Mouse (Mus musculus) gastrocnemius, postnatal 25 days (tissue): ENCODE measurements at regions not wholly inside any gene's neighbourhood (a gene's known extent, or its start where the extent isn't known, plus 50 kb on each side); places are given as distances from the start of the nearest gene placed in this dataset.

Experiments
- DNase-seq: peaks from one replicate; pipeline ENCODE4 v3.0.0; 2022

DNA sequence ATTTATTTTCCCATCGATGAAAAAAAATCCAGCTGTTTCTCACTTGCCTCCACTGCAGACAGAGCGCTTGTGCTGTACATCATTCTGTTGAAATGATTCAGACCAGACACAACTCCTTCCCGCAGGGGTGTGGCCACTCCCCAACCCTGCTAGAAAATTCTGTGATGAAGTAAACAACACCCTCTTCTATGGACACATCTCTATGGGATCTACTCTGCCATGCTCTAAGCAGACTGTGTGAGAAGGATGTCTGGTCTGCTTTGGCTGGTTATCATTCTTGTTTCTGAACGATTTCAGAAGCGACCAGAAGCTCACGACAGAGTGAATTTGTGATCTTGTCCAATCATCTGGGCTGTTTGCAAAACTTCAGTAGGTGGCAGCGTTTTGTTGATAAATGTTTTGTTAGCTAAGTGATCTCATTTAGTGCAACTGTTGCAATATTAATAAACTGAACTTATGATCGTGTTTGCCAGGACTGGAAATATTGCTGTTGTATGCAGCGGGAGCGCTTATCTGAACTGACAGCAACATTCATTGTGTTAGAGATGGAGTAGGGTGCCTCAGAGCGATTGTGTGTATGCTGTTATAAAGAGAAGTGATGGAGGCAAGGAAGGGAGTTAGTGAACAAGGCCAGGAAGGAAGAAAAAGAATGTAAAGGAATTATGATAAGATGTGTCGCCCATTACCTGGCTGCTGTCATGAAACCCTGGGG is 605.2 kb upstream of the Nox3 start:
- DNase-seq: no peak

DNA sequence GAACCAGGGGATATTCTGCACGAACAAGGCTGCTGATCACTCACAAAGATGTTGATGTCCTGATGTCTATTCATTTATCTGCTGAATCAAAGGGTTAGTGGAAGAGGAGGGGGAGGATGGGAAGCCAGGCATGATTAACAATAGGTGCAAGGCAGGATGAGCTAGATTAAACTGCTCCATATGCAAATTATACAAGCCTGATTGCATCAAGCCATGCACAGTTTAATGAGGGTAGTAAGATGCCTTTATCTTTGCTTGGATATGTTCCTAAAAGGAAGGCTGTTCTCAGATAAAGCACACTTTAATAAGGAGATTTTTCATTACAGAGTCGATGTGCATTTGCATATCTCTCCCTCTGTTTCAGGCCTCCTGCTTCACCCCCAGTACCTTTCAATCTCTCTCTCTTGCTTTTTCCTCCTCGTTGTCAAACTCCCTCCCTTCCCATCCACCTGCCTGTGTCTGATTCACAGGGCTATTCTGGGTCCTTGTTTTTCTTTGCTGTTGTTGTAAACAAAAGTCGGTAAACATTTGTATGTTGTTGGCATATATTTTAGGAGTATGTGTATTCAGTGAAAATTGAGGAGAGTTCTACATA is 615.8 kb upstream of the Nox3 start:
- DNase-seq: no peak

DNA sequence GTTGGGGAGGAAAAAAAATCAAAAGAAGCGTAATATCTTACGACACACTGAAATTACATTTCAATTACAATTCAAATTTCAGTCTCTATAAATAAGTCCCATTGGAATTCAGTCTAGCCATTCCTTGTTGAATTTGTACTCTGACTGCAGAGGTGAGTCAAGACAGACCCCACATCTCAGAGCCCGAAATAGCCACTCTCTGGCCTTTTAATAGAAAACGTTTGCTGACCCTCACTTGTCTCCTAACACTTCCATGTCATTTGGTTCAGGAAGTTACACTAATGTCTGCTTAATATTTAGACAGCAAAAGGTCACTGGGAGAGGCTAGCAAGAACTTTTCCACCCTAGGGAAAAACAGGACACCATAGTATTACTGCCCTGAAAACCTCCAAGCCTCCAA is 623.1 kb upstream of the Nox3 start:
- no peak for DNase-seq

DNA sequence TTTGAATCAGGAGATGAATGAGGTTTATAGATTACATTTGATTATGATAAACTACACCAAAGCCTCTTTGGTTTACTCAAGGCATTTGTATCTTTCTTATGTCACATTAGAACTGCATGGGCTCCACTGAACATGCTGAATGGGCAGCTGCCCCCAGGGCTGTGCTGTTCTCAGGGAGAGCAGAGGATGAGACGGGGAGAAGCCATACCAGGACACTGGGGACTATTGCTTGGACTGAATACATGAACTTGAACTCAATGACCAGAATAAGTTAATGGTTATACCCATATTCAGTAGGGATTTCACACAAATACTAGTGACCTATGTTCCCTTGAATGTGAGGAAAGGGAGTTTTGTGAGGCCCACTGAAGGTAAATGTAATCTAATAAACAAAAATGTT is 632.7 kb upstream of the Nox3 start:
- no peak for DNase-seq

DNA sequence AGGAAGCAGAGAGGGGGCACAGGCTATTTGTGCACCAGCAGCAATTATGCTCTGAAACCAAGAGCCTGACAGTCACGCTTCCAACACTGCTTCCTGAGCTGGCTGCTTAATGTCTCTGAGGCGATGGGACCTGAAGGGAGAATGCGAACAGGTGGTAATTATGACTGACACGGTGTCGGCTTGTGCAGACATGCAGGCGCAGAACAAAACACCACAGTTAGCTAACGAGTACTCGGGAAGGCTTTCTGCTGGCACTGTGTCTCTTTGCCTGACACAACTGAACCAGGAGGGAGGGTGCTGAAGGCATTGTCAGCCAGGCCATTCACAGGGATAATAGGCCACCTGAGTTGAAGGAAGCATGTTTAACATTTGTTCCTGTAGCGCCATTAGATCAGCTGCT is 635.6 kb upstream of the Nox3 start:
- no peak for DNase-seq

DNA sequence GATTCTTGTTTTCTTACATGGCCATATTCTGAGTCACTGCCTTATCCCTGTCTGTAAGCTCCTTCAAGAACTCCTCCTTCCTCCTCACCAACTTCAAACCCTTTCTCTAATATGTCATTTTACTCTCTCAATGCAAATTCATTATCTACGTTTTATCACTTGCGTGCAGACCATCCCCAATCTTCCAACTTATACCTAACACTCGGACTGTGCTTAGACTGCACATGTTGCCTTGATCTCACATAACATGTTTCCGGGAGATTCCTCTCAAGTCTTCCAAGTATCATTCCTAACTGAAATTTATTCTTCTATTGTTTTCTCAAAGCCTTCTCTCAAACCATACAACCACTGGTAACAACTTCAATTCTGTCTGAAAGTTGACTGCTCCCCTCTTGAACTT is 637.0 kb upstream of the Nox3 start:
- DNase-seq: no peak

DNA sequence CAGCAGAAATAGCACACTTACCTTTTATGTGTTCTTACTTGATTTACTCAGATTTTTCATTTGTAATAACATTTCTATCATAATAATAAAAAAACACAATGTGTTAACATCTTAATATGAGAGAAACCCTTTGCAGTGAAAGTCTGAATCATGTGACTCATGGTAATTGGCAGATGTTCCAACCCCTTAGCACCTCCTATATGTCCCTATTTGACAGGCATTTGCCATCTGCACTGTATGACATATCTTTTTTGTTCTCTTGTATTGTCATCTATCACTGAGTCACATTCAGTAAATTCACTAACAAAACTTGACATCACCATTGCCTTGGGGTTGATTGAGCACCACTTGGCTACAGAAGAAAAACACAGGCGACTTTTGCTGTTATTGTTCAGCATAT is 641.1 kb upstream of the Arid1b start:
- no peak for DNase-seq

DNA sequence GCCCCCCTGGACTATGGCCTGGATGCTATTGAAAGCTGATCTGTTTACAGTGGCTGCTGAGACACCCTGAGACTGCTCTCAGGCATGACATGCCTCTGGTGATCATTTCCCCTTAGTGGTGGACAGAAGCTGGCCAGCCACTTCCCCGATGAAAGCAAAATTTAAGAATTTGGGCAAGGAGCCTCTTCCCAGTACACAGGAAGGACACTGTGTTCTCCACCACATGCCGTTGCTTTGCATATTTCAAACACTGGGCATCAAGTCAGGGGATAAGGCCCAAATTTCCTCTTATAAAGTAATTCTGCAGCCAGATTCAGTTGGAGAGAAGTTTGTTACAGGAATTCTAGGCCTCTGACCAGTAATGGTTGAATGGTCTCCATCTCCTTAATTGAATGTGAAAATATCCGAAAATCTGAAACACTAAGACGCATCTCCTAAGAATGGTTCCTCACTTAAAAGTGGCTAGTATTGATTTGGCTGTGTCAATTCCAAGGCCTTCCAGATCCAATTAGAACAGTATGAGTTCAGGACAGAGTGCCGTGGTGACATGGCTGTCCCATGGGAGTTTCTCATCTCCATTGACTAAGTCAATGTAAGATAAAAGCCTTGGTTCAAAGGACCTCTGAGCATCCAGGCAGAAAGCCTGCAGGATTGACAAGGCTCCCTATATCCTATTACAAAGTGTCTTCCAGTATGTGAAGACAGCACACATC is 638.5 kb upstream of the Arid1b start:
- DNase-seq: peak; percentile 63

DNA sequence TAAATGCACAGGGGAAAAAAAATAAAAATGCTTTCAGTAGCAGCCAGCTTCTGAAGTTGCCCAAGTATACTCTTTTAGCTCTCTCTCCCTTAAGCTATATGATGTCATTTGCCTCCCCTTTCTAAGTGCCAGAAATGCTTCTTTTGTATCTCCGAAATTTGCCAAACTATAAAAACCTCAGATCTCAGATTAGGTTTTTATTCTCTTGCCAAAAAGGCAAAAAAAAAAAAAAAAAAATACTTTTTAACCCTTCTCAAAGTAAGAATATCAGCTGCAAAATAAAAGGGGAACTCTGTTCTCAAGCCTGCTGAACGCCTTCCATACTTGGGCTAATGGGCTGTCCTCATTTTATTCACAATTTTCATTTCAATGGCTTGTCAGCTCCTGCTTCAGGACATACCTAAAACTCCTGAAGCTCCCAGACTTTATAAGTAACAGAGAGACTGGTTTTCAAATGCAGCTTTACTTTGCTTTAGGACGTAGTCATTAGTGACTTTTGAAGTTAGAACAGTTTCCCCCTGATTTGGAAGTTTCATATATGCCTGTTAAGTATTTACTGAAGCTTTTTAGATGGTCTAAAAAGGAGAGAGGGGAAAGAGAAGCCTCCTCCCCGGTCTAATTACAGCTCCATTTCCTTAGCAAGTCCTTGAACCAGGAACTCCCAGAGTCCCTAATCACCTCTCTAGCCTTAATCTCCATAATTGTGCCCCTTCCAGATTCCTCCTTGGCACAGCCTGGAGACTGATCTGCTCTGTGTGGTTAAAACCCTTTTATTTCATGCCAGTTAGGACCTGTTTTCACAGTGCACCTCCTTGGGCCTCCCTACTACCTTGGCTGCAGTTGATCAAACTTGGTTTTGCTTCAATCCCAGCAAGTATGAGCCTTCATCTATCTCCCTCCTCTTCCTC is 633.5 kb upstream of the Arid1b start:
- no peak for DNase-seq

DNA sequence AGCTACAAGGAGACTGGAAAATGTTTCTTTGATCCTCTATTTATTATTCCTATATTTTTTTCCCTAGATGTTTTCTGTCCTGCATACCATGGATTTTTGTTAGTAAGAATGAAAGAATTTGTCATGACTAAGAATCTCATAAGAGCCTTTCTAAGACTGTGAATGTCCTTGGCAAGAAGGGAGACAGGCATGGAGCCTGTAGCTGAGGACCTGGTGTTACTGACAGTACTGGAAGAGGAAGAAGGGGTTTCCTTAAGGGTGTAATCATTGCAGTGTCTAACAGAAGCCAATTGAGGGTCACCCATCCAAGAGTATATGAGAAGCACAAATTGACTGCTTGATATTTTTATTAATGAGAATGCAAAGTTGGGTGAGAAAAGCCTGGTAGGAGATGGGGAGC is 628.3 kb upstream of the Arid1b start:
- DNase-seq: no peak

DNA sequence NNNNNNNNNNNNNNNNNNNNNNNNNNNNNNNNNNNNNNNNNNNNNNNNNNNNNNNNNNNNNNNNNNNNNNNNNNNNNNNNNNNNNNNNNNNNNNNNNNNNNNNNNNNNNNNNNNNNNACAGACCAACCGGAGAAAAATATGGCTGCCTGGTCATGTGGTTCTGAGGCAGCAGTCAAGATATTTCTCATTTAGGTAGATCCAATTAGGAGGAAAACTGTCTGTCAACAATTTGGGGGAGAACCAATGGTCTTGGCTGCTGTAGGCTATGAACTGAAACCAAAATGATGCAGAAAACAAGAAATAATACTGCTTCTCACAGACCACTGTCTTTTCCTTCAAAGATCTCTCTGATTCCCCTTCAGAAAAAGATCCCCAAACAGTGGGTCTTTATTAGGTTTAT is 613.7 kb upstream of the Arid1b start:
- no peak for DNase-seq

DNA sequence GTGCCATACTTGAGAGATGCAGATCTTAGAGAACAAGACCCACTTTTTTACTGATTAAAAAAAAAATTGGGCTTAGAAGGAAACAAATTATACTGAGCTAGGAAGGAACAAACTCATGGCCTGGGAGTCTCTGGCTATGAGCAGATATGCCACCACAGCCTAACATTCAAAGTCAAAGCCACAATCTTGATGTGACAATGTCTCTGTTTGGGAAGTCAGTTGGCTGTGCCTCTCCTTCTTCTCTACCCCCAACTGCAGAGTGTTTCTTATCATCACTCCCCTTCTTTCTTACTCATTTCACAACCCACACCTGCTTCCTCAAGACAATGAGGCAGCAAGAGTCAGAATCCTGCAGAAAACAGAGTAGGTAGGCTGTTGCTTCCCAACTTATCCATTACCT is 613.3 kb upstream of the Arid1b start:
- DNase-seq: no peak

DNA sequence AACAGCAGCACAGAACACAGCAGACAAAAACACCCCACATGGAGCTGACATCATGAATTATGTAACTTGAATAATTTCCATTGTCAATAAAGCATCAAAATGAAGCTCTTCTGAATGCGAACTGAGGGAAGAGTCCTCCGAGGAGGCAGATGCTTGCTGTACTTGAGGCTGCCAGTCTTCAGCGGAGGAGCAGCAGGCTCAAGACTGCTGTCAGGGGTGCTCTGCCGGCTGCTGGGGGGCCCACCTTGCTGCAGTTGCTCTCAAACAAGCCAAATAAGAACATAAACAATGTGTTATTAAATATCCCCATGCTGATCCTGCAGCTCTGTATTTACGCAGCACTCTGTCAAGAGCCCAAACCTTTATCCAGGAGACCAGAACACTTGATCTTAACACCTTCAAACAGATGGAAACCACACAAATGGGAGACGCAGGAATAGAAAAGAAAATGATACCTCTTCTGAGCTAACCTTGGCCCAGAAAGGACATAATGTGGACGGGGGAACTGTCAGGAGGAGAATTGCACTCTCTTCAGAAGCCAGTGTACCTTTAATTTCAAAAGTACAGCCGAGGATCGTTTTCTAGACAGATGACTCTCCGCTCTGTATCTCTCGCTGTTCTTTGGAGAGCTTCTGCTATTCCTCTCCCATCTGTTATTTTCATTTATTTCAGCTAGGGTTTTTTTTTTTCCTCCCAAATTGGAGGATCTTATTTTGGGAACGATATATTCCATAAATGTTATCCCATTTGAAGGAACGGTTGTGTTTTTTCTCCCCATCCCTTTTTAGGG is 612.0 kb upstream of the Arid1b start:
- no peak for DNase-seq

DNA sequence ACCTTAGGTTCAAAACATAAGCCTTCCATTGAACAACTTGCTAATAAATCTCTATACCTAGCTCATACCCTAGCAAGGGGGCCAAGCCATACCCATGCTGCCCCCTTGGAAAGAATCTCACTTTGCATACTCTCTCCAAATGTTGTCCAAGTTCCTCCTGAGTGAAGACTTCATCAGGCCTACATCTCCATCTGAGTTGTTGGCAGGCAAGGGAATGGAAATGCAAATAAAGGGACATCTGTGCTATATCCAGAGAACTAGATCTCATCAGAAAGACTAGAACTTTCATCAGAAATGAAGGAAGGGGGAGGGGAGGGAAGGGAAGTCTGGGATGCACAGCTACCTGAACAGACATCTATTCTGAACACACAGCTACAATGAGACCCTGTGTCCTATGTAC is 611.4 kb upstream of the Arid1b start:
- DNase-seq: no peak

DNA sequence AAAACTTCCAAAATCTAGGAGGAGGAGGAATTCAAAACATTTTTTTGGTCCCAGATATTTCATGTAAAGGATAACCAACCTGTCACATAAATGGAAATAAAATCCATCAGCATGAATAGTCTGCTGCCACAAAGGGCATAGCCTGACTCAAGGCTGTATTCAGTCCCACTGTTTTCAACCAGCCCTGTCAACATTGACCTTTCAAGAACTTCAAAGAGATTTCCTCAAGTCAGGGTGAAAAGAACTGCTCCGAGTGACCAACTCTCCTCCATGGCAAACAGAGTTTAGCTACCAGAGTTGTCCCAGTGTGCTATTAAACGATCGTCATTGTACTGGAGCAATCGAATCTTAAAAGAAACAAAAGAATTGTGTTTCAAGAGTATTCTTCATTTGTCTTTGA is 606.5 kb upstream of the Arid1b start:
- DNase-seq: no peak

DNA sequence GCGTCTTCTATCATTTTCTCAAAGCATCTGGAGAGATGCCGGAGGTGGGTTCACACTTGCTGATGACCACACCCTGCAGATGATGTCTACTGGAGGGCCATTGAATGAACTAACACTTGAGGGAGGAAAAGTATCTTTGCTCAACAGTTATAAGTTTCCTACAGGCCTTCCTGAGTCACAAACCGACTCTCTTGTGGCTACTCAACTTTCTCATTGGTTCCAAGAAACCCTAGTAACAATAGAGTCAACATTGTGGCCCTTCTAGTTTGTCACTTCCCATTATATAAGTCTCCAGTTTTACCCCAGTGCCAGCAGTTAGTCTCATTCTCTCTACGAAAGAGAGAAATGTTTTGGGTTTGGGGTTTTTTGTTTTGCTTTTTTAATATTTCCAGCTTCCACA is 604.1 kb upstream of the Arid1b start:
- DNase-seq: no peak

DNA sequence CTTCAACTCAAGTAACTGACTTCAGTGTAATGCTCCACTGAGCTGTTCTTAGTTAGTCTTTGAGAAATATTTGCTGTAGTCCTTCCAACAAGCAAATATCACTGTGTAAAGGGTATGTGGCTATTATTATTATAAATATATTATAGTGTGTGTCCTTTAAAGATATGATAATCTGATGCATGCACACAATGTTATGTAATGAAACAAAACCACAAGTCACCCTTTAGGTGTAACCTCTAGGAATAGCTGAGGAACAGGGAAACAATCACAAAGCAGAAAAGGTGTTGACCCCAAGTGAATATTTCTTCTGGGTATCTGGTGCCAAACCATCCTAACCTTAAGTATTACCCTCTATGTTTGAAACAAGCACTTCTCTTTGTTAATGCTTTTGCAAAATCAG is 603.6 kb upstream of the Arid1b start:
- no peak for DNase-seq

DNA sequence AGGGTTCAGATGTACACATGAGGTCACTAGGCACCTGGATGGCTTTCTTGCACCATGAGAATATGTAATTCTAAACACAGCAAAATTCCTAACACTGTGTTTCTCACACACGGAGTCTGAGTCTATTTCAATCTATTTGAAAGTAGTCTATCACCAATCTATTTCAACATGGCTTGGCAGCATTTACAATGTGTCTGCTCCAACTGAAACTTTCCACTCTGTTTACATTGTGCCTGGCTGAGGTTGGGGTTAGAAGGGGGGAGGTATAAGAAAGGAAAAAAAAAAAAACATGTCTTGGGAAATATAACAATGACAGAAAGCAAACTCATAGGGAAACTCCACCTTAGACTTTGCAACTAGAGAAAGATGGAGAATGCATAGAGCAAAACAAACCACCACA is 602.9 kb upstream of the Arid1b start:
- DNase-seq: no peak

DNA sequence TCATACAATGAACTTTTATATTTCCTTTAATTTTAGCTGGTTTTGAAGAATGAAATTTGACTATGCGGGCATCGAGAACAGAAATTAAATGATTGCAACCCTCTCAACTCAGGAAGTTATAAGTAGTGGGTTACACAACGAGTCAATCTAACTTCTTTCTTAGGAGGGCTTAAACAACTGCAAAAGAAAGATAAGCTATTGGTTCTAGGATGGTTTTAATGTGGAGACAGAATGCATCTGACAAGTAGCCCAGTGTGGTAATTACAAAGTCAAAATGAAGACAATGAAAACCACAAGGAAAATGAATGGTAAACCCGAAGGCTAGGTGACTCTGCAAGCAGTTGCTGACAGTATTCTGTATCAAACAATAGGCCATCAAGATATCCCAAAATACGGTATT is 598.0 kb upstream of the Arid1b start:
- no peak for DNase-seq

DNA sequence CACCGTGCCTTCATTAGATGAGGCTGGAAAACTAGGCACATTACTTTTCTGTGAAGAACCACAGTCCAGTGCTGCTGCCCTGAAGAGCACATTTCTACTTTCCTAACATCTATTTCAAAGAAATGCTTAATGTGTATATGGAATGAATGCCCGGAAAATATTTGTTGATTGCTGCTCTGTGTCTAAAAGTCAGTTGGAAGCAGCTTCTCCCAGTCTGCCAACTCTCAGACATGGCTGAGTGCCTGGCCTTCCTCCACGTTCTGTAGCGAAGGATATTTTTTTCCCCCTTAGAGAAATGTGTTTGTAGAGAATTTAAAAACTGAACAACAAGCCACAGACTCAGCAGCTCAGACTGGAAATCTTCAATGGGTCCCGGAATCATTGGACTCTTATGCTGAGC is 576.4 kb upstream of the Arid1b start:
- no peak for DNase-seq

DNA sequence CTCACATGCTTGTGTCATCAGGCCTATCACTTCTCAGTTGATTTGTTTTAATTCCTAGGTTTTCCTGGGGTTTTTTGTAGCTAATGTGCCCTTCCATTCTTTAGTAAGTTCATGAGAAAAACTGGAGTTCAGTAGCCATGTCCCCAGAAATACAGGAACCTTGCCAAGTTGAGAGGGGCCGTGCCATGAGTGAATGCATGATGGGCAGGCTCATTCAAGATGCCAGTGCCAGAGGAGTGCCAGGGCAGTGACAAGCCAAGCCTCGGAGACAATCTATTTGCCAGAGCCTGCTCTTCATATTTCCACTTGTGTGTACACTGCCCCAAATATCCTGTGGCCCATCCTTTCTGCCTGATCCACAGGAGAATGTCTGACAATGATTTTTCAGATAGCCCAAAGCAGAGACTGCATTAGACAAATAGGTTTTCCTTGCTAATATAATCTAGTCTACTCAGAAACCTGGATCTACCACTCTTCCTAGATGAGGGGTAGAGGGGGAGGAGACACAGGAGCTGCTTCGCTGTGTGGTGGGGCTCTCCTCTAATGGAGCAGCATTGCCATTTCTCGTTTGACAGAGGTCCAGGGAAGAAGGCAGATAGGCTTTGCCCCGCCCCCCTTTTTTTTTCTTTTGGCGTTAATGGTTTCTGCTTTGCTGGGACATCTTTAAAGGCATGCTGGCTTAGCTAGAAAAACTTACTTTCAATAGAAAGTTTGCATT is 569.5 kb upstream of the Arid1b start:
- DNase-seq: no peak
